Mouse (Mus musculus) ES-Bruce4 (cell line): Measurements from ENCODE around the gene Ice2.

ENCODE experiments used
- EP300 ChIP-seq: IDR thresholded peaks from 2 replicates; pipeline ENCODE4 v1.6.1; 2011; ENCODE audit warnings: low read depth, low read length; ENCODE audit not compliant: insufficient read depth
- POLR2A ChIP-seq: IDR thresholded peaks from one replicate; pipeline ENCODE4 v1.8.1; 2011; ENCODE audit warnings: low read length; ENCODE audit not compliant: insufficient read depth

- TF ChIP-seq POLR2A (no peak), EP300 (no peak)
Measured at GRCm38 (mm10) chr9:69381741-69382140, 16.0 kb upstream of the Ice2 start.
